Mouse (Mus musculus): ENCODE data around the gene Vmn1r41. TPM values are rescaled to one million over a fixed set of nuclear protein-coding genes. Genes with fewer than 3 reads are reported as not detected.

The Vmn1r41 gene
- not detected for total RNA-seq (2023)

DNA sequence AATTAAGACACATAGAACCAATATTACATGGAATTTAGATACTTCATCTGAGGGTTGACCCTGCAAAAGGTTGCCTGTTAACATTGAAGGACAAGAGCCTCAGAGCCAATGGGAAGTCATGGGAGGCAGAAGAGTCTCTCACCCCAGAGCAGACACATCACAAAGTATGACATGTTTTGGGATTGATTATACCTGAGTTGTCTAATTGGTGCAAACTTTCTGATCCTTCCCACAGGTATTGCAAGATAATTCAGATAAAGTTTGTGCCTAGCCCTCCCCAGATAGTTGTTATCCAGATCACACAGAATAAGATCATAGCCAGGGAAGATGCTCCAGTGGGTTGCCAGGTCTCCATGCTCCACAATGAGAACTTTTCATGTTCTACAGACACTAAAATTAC, at the start of gene Vmn1r41:
Gene Vmn1r41 (plus strand): TSS at position 301 of the 400 bp plus-strand sequence.

DNA sequence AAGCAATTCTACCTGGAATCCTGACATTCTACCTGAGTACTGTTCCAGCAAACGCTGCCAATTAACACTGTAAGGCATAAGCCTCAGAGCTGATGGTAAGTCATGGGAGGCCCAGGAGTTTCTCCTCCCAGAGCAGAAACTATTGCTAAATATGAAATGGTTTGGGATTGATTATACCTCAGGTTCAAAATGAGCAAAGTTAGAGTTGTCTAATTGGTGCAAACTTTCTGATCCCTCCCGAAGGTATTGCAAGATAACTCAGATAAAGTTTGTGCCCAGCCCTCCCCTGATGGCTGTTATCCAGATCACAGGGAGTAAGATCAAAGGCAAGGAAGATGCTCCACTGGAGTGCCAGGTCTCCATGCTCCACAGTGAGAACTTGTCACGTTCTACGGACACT, 33.3 kb upstream of the Vmn1r41 start, which contains the start of gene Vmn1r40:
Gene Vmn1r40 (plus strand): TSS at position 301 of the 400 bp plus-strand sequence.

Other genes with a start within 250 kb of the Vmn1r41 start
- 2.4 TPM for gene Chchd6, start 145.1 kb upstream of the Vmn1r41 start, total RNA-seq (2023)
- gene Txnrd3, start 96.8 kb upstream of the Vmn1r41 start, total RNA-seq (2023) = 2.1 TPM
- not detected for gene Vmn1r40, start 33.2 kb upstream of the Vmn1r41 start, total RNA-seq (2023)
- gene Vmn1r42, start 135.6 kb downstream of the Vmn1r41 start, total RNA-seq (2023) = not detected
- gene Vmn1r43, start 135.6 kb downstream of the Vmn1r41 start, total RNA-seq (2023) = not detected
- gene Vmn1r44, start 142.9 kb downstream of the Vmn1r41 start, total RNA-seq (2023) = not detected
- not detected for gene Vmn1r45, start 199.8 kb downstream of the Vmn1r41 start, total RNA-seq (2023)
- gene Vmn1r46, start 228.5 kb downstream of the Vmn1r41 start, total RNA-seq (2023) = not detected

Data from CD8-positive naive resting alpha-beta T cell, adult 57 days (primary cell).